Mouse (Mus musculus) left cerebral cortex, postnatal 14 days (tissue): ENCODE data around the gene Map1s. TPM values are rescaled to one million over a fixed set of nuclear protein-coding genes. Genes with fewer than 3 reads are reported as not detected.

ENCODE experiments used
- DNase-seq, 2 experiments: peaks; one replicate each; pipeline ENCODE4 v3.0.0; 2021 to 2022; ENCODE audit warnings: low spot score in 2 of 2, mixed read lengths in 1 of 2
- intact Hi-C: fragments of 180-260 bp; cut with DNase I; formaldehyde crosslinking; loops from one replicate; pipeline ENCODE4 v1.15.1; 2025
- total RNA-seq, 2 experiments: library from RNA; stranded (reverse); gene quantifications; 2 replicates each; pipeline ENCODE4 v1.2.3; 2021

Gene Map1s
- total RNA-seq, 2 experiments from 2014 or later: 70.4 to 84.5 TPM

GRCm38 (mm10) chr8:70873364-70873985 is 32.3 kb upstream of the Map1s start, which contains the start of gene Ccdc124:
Gene Ccdc124, minus strand, starts transcription at chr8:70873935.
- intact Hi-C loops: loop anchor here (1.0 kb wide), 1 partner anchor 24 kb away; the partner anchor contains the start of gene Rpl18a

DNA sequence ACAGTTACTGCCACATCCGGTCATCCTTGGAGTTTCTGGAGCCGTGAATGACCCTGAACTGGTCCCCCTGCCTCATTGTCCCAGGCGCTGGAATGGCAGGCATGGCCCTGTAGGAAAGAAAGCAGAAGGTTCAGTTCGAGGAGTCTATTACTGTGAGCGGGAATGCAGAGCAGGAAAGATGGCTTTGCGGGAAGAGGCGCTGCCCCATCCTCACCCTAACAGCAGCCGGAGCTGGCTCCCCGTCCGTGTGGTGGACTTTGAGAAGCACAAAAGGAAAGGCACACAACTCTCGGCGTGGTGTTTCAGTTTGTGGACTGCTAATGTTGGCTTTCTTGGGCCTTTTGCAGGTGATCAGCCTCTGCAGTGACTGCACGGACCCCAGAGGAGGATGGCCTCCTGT is 31.3 kb upstream of the Map1s start:
- no peak for DNase-seq
- intact Hi-C loops: loop anchor here (2.0 kb wide), 1 partner anchor 18 kb away; the partner anchor contains the start of gene Slc5a5

More at GRCm38 (mm10) chr8:70873364-70873985, 32.3 kb upstream of the Map1s start, which contains the start of gene Ccdc124:
- peak; percentile 96 for DNase-seq

GRCm38 (mm10) chr8:70876382-70876781 is 29.4 kb upstream of the Map1s start:
- intact Hi-C loops: no loop called here
- no peak for DNase-seq

DNA sequence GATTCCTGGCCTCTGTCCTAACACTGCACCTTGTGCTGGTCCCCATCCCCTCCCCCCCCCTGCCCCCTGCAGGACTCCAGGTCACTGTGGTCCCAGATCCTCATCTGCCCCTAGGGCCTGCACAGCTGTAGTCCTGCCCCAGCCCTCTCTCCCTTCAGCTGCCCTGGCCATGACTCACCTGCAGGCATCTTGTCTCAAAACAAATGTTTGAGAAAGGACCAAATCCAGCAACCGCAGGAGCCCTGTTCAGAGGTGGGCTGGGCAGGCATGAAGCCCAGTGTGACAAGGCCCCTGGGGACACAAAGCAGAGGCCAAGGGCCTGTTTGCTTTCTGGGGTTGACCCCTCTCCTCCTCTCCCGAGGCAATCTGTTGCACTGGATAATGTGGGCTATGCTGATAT is 27.6 kb upstream of the Map1s start:
- intact Hi-C loops: no loop called here
- no peak for DNase-seq

DNA sequence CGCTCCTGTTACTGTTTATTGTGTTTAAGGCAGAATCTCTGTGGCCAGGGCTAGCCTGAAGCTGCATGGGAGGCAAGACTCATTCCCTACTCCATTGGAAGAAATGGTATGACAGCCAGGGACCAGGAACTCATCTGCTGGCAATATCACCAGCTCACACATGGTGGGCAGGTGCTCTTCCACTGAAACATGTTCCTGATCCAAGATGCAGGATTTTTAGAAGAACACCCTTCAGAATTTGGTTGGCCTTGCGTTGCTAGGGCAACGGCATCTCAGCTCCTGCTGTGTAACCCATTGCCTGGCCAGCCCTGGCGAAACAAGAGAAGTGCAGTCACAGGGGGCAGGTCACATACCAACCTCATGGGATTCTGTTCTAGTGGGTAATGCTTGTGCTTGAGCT is 26.2 kb upstream of the Map1s start:
- DNase-seq: no peak
- intact Hi-C loops: no loop called here

DNA sequence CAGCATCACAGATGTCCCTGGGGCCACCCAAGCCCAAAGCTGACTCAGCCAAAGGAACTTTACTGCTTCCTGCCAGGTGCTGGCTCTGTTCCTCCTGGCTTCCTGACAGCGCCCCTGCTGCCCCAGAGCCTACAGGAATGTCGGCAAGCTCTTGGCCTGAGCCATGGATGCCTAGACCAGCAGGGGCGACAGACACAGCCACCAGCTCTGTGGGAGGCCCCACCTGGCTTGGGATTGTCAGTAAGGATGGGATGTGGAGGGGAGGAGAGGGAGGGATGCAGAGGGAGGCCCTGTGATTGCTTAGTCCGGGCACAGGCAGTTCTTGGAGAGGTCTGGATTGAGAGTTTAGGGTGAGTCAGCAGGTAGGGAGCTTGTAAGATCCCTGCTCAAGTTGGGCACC is 25.6 kb upstream of the Map1s start:
- DNase-seq: no peak
- intact Hi-C loops: no loop called here

DNA sequence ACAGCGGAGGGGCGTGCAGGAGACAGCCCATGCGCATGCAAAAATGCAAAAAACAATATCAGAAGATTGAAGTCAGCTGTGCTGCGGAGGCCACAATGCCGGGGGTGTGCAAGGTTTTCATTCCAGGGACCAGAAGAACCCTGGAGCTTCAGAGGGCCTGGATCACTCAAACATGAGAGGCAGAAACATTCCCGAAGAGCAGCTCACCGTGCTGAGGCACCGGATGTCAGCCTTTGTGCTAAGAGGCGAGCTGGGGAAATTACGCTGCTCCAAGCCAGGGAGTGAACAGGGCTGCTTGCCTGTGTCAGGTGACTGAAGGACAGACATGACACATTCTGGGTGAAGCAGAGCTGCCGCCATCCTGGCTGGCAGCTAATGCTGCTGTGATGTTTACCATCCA is 25.2 kb upstream of the Map1s start:
- intact Hi-C loops: no loop called here
- no peak for DNase-seq

GRCm38 (mm10) chr8:70884186-70884585 is 21.5 kb upstream of the Map1s start:
- no peak for DNase-seq
- intact Hi-C loops: no loop called here

- no peak for DNase-seq
- intact Hi-C loops: no loop called here
These were observed 21.0 kb upstream of the Map1s start for GRCm38 (mm10) chr8:70884683-70885082.

- intact Hi-C loops: no loop called here
- no peak for DNase-seq
These were observed 20.1 kb upstream of the Map1s start for GRCm38 (mm10) chr8:70885612-70886011.

DNA sequence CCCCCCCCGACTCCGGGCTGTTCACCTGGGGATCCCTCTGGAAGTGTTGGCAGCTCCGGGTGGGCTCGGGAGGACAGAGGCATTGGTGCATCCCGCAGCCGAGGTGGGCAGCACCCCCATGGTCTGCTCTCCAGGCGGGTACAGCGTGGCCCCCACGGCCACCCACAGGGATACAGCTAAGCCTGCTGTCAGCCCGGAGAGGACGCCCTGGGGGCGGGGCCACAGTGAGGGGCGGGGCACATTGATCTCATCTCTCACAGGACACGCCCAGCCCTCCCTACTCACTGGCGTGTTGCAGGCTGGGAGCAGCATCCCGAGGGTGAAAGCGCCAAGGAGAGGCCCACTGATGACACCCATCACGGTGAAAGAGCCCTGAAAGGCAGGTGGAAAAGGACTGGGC is 18.1 kb upstream of the Map1s start:
- DNase-seq: no peak
- intact Hi-C loops: no loop called here

DNA sequence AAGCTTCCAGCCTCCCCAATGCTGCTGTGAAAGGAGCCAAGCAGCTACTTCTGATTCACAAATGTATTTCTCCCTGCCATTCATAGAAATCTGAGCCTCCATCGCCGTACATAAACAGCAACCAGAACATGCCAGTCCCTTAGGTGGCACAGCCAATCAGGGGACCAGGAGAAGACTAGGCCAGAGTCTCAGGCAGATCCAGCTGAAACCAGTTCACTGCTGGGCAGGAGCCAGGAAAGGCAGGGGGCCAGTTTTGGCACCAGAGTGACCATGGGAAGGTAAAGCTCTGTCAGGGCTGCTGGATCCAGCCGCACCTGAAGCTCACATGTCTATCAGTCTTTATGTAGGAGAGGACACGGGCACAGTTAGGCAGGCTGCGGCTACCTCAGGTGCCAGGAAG is 15.1 kb upstream of the Map1s start:
- no peak for DNase-seq
- intact Hi-C loops: loop anchor here (10.0 kb wide), 1 partner anchor 484 kb away; the partner anchor contains the start of gene Ocel1

GRCm38 (mm10) chr8:70891356-70891755 is 14.4 kb upstream of the Map1s start:
- intact Hi-C loops: loop anchor here (10.0 kb wide), 1 partner anchor 483 kb away; the partner anchor contains the start of gene Ocel1
- no peak for DNase-seq

- intact Hi-C loops: loop anchor here (2.0 to 10.0 kb wide), 2 partner anchors 17 to 483 kb away; partner anchors contain the start of gene Ocel1
- no peak for DNase-seq
These were observed 13.5 kb upstream of the Map1s start, which contains the start of gene Slc5a5 for GRCm38 (mm10) chr8:70892022-70892895. Gene Slc5a5, minus strand, starts transcription at chr8:70892757.

GRCm38 (mm10) chr8:70892896-70893655 is 12.7 kb upstream of the Map1s start:
- DNase-seq: no peak
- intact Hi-C loops: loop anchor here (2.0 to 10.0 kb wide), 2 partner anchors 18 to 482 kb away; partner anchors contain the start of gene Ocel1

GRCm38 (mm10) chr8:70893656-70894384 is 11.9 kb upstream of the Map1s start:
- DNase-seq: peak; percentile 78 to 82
- intact Hi-C loops: loop anchor here (2.0 to 10.0 kb wide), 2 partner anchors 19 to 481 kb away; partner anchors contain the start of gene Ocel1

DNA sequence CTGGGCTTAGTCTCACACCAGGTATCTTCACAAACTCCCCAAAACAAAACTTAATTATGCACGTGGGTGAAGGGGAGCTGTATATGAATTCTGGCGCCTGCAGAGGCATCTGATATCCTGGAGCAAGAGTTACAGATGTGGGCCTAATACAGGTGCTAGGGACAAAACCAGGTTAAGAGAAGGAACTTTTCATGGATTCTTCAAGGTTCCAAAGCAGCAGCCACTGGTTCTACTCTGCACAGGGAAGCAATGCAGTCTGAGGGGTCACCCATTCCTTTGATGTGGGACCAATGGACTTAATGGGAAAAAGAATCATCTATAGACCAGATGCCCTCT is 11.4 kb upstream of the Map1s start:
- no peak for DNase-seq

DNA sequence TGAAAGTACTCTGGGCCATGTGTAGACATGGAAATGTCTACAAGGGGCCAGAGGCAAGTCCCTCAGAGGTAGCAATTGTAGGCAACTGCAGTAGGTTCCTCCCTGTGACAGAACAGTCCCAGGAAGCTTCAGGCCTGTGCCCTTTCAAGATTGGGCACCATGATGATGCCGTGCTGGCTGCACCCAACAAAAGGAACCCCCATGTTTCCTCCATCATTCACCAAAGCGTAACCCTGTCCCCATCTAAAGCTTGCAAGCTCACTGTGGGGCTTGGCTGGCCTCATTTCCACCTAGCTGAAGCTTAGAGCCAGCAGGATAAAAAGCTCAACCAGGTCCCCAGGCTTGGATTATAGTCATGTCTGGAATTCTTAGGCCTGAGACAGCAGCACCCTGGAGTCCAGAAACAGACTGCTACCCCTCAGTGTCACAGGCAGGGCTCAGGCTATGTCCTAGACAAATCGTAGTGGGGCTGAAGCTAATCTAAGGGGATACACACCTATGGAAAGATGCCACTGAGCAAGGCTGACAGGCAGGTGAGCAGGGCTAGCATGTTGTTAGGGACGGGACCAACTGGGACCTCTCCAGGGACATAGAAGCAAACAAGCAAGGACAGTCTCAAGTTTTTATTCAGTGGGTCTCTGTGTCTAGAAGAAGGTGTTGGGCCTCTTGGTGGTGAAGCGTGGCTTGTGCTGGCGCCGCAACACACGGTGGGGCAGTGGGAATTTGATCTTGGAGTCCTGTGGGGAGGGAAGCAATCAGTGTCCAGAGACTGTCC is 10.8 kb upstream of the Map1s start:
- no peak for DNase-seq
- intact Hi-C loops: loop anchor here (10.0 kb wide), 1 partner anchor 480 kb away; the partner anchor contains the start of gene Ocel1

More for the DNA sequence above, 11.4 kb upstream of the Map1s start:
- intact Hi-C loops: loop anchor here (10.0 kb wide), 1 partner anchor 480 kb away; the partner anchor contains the start of gene Ocel1
